Mouse (Mus musculus) midbrain, embryonic 12.5 days (tissue): Measurements from ENCODE around the gene Krt84. TPM values are rescaled to one million over a fixed set of nuclear protein-coding genes. Genes with fewer than 3 reads are reported as not detected.
"Not testable (repeated sequence)": the region's sequence is repeated elsewhere in the genome, so short reads cannot be mapped to it uniquely, and the experiment has no call there.

Source experiments
- ATAC-seq: fragments of 200-750 bp; cut with Nextera tagmentation; 2 replicates; pipeline ENCODE4 v1.8.0; 2017; ENCODE audit warnings: low read depth, moderate TSS enrichment, moderate library complexity; ENCODE audit not compliant: low FRiP score
- H3K27ac ChIP-seq: fragments of 300-500 bp; sonication (generic); replicated peaks from 2 replicates; pipeline ENCODE4 v1.5.1; 2016; ENCODE audit warnings: mild to moderate bottlenecking
- H3K27me3 ChIP-seq: fragments of 300-500 bp; sonication (generic); 2 replicates; pipeline ENCODE4 v1.6.1; 2016; ENCODE audit warnings: mild to moderate bottlenecking
- H3K36me3 ChIP-seq: fragments of 300-500 bp; sonication (generic); 2 replicates; pipeline ENCODE4 v1.6.1; 2016
- H3K4me1 ChIP-seq: fragments of 300-500 bp; sonication (generic); 2 replicates; pipeline ENCODE4 v1.6.1; 2016
- H3K4me2 ChIP-seq: fragments of 300-500 bp; sonication (generic); replicated peaks from 2 replicates; pipeline ENCODE4 v1.6.1; 2016; ENCODE audit warnings: mild to moderate bottlenecking, moderate library complexity
- H3K4me3 ChIP-seq: fragments of 300-500 bp; sonication (generic); 2 replicates; pipeline ENCODE4 v1.5.1; 2016; ENCODE audit warnings: mild to moderate bottlenecking
- H3K9ac ChIP-seq: fragments of 300-500 bp; sonication (generic); replicated peaks from 2 replicates; pipeline ENCODE4 v1.6.1; 2016; ENCODE audit warnings: mild to moderate bottlenecking, moderate library complexity
- H3K9me3 ChIP-seq: fragments of 300-500 bp; sonication (generic); 2 replicates; pipeline ENCODE4 v1.6.1; 2016; ENCODE audit warnings: mild to moderate bottlenecking
- WGBS: fragments of 180-500 bp; shearing (Covaris S2); methylation state at CpG from one replicate; pipeline ENCODE4 v1.1.7; 2016; 5-methylcytosine and 5-hydroxymethylcytosine counted together
- polyA plus RNA-seq: library from polyadenylated mRNA; unstranded; fragments of >200 nt; fragmentation: Nextera tagmentation; extraction: Ambion mirVana; gene quantifications from 2 replicates; pipeline ENCODE4 v1.2.1, GENCODE M21; 2016

Gene Krt84
- polyA plus RNA-seq, 1 experiment from 2014 or later, result not detected

- Histone ChIP-seq H3K27ac (no peak overlapping the region), H3K27me3 (0 out of 2 replicates have a peak, but pooled peaks cover 3% of the 10 kb centered on the region), H3K4me3 (no peak overlapping the region), H3K36me3 (no peaks in the 10 kb centered on the region), H3K9ac (no peak overlapping the region), H3K9me3 (no peaks in the 10 kb centered on the region), H3K4me2 (no peak overlapping the region), H3K4me1 (no peaks in the 10 kb centered on the region)
- no peak for ATAC-seq
- 64% methylated on average over 4 of the region's 4 CpGs for WGBS
Observed at GRCm38 (mm10) chr15:101538580-101538900, 5.9 kb upstream of the Krt84 start.

GRCm38 (mm10) chr15:101537864-101538579 is 5.4 kb upstream of the Krt84 start:
- Histone ChIP-seq H3K4me3 (no peak overlapping the region), H3K4me2 (no peak overlapping the region), H3K4me1 (no peaks in the 10 kb centered on the region), H3K9ac (no peak overlapping the region), H3K36me3 (no peaks in the 10 kb centered on the region), H3K27me3 (no peaks in the 10 kb centered on the region), H3K27ac (no peak overlapping the region), H3K9me3 (no peaks in the 10 kb centered on the region)
- no peak for ATAC-seq
- 40% methylated on average over 7 of the region's 7 CpGs for WGBS

DNA sequence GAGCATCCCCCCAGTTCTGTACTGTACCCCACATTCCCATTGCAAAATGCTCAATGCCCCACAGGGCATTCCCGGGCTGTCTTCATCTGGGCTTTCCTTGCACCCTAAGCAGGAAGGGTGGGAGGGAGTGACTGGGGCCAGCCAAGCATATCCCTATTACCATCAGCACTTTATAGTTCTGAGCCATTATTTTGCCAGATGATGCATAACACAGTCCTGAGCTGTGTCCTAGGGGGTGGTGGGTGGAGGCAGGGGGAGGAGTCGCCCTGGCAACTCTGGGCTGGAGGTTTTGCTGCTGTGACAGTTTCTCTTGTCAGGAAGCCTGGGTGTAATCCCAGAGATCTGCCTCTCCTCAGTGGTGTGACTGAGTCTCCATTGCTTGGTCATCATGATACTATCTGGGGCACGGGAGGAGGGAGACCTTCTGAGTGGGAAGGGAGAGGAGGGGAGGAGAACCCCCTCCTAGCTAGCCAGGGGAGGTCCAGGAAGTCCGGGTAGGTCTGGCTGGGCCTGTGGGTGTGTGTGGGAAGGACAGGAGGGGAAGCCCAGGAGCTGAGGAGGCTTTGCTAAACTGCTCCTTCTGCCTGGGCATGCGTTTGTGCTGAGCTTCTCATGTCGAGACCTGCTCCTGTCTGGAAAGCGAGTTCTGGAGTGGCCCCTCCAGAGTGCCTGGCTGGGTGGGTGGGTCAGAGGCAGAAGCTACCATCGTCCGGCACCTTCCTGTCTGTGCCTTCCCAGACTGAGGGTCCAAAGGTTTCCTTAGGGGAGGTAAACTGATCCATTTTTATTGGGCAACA is 3.6 kb upstream of the Krt84 start:
- ATAC-seq, result no peak
- Histone ChIP-seq H3K36me3 (no peaks in the 10 kb centered on the region), H3K9ac (no peak overlapping the region), H3K4me1 (no peaks in the 10 kb centered on the region), H3K4me2 (no peak overlapping the region), H3K27ac (no peak overlapping the region), H3K4me3 (no peak overlapping the region), H3K27me3 (no peaks in the 10 kb centered on the region), H3K9me3 (no peaks in the 10 kb centered on the region)
- 68% methylated on average over 9 of the region's 9 CpGs for WGBS

DNA sequence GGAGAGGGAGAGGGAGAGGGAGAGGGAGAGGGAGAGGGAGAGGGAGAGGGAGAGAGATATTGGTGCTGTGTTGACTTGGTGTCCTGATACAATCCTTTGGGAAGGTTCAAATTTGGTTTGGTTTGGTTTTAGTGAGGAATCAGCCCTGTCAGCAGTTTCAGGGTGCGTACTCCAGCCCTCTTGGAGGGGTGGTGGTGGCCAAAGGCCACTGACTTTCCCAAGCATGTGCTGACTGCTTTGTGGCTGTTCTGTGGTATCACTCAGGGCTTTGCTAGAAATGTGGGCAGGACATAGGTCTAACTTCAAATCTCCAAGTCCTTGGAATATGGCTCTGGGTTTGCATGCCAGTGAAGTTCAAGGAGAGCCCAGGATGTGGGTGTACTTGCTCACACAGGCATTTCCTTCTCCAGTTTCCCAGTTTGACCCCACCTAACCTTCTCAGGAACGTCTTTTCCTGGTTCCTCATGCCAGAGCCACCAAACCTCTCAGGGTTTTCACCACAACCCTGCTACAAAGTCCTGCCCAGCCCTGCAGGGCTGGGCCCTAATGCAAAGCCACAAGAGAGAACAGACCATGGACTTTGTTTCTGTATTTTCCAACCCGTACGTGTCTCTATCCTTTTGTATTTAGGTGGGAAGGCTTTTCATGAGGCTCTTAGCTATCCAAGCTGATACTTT is 9.9 kb downstream of the Krt84 start:
- Histone ChIP-seq H3K4me3 (no peak overlapping the region), H3K9ac (no peak overlapping the region), H3K4me1 (no peaks in the 10 kb centered on the region), H3K36me3 (no peaks in the 10 kb centered on the region), H3K9me3 (no peaks in the 10 kb centered on the region), H3K27ac (no peak overlapping the region), H3K27me3 (no peaks in the 10 kb centered on the region), H3K4me2 (no peak overlapping the region)
- no peak for ATAC-seq
- WGBS, result 85% methylated on average over 4 of the region's 4 CpGs

- Histone ChIP-seq H3K4me2 (no peak overlapping the region), H3K4me1 (no peaks in the 10 kb centered on the region), H3K36me3 (no peaks in the 10 kb centered on the region), H3K27me3 (no peaks in the 10 kb centered on the region), H3K9me3 (no peaks in the 10 kb centered on the region), H3K9ac (no peak overlapping the region), H3K27ac (no peak overlapping the region), H3K4me3 (no peak overlapping the region)
- WGBS, result 14% methylated on average over 2 of the region's 2 CpGs
- ATAC-seq, result no peak
Observed at GRCm38 (mm10) chr15:101519792-101520191, 12.8 kb downstream of the Krt84 start.

DNA sequence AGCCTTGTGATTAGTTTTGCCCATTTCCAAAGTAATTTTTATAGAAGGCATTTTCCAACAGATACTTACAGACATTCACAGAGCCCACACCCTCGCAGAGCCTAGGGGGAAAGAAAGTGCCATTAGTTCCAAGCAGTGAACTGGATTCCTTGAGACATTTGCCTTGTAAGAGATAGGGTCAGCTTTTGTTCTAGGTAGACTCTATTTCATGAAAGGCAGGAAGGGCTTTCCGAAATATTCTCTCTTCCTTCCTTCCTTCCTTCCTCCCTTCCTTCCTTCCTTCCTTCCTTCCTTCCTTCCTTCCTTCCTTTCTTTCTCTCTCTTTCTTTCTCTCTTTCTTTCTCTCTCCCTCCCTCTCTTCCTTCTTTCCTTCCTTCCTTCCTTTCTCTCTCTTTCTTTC is 15.5 kb downstream of the Krt84 start, which contains the start of gene Gm49425:
Gene Gm49425, minus strand, starts transcription at position 101 of the 400 bp plus-strand sequence.
- H3K4me3 ChIP-seq, H3K4me2 ChIP-seq, ATAC-seq, H3K9me3 ChIP-seq, H3K27me3 ChIP-seq, H3K36me3 ChIP-seq, H3K4me1 ChIP-seq, H3K9ac ChIP-seq, H3K27ac ChIP-seq: not testable (repeated sequence)
- 70% methylated on average over 2 of the region's 2 CpGs for WGBS

- WGBS, result 86% methylated on average over 9 of the region's 9 CpGs
- H3K4me3 ChIP-seq, result no peak overlapping the region
- H3K27ac ChIP-seq, result no peak overlapping the region
Observed at GRCm38 (mm10) chr15:101508247-101508646, 24.4 kb downstream of the Krt84 start.

DNA sequence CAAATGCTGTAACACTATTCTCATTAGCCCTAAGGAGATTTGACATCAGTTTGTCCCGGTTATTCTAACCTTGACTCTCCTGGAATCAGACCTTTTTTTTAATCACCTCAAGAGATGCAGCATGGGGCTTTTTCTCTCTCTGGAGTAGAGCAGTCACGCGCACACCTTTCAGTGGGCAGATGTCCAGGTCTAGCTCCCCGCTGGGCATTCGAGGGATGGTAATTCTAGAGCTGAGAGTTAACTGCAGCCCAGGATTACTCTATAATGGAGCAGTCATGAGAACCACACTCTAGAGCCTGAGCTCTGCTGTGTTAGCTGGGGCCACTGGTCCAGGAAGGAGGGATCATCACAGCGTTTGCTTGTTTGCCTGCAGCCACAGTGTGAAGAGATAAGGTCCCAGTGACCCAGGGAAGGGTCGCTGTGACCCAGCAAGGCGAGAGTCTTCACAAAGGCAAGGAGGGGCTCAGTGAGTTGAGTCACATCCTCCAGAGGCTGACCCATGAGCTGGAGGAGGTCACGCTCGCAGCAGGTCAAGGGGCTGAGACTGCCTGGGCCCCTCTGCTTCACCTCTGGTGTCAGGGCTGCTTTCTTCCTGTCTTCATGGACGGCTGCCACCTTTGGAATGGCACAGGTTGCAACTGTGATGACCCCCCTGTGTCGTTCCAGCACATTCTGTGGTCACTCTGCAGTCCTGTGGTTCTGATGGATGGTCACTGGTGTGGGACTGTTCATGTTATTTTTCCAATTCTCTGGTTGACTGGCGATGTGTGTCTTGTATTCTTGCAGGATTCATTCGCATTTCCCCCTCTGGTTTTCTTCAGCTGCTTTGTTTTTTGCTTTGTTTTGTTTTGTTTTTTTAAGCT is 25.5 kb downstream of the Krt84 start:
- Histone ChIP-seq H3K27me3 (no peaks in the 10 kb centered on the region), H3K4me2 (no peak overlapping the region), H3K27ac (no peak overlapping the region), H3K9me3 (no peaks in the 10 kb centered on the region), H3K9ac (no peak overlapping the region), H3K4me1 (no peaks in the 10 kb centered on the region), H3K4me3 (no peak overlapping the region), H3K36me3 (no peaks in the 10 kb centered on the region)
- ATAC-seq, result no peak
- WGBS, result 61% methylated on average over 14 of the region's 14 CpGs

More at GRCm38 (mm10) chr15:101508247-101508646, 24.4 kb downstream of the Krt84 start:
- H3K36me3 ChIP-seq, result no peaks in the 10 kb centered on the region
- H3K4me1 ChIP-seq, result no peaks in the 10 kb centered on the region
- H3K9me3 ChIP-seq, result no peaks in the 10 kb centered on the region
- H3K9ac ChIP-seq, result no peak overlapping the region
- no peak overlapping the region for H3K4me2 ChIP-seq
- H3K27me3 ChIP-seq, result no peaks in the 10 kb centered on the region
- ATAC-seq, result no peak

DNA sequence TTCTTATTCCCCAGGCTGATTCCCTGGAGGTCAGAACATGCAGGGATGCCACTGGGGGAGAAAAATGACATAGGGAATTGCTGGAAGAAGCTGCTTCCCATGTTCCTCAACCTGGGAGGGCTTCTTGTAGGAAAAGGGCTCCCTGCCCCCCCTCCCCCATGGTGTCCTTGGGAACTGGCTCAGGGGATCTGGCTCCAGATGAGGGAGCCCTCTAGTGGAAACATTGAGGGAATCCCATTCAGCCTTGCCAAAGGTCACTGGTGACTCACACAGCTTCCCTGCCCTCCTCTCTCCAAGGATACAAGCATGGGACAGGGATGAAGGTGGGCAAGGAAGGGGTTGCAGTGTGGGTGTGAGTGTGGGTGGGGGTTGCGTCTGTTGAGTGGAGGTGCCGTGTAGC is 35.4 kb downstream of the Krt84 start:
- no peak overlapping the region for H3K4me3 ChIP-seq
- no peak overlapping the region for H3K9ac ChIP-seq
- no peaks in the 10 kb centered on the region for H3K27me3 ChIP-seq
- H3K36me3 ChIP-seq, result no peaks in the 10 kb centered on the region
- ATAC-seq, result no peak
- 76% methylated on average over 2 of the region's 2 CpGs for WGBS
- H3K4me2 ChIP-seq, result no peak overlapping the region
- no peaks in the 10 kb centered on the region for H3K9me3 ChIP-seq
- H3K27ac ChIP-seq, result no peak overlapping the region
- no peaks in the 10 kb centered on the region for H3K4me1 ChIP-seq

DNA sequence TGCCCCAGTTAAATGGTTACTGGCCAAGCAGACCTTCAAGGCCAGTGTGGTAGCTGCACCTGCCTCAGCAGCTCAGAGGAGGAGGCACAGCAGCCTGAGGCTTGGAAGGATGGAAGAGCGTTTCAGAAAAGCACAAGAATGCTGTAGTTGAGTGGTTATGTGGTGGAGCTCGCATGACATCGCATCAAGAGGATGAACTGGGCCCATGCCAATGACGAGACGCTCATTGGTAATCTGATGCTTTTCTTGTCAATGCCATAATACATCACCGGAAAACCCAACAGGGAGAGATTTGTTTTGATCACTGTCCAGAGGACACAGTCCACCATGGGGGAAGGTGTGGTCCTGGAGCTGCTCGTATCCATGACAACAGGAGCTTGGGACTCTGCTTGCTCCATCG is 37.4 kb downstream of the Krt84 start:
- no peak for ATAC-seq
- WGBS, result 91% methylated on average over 8 of the region's 8 CpGs
- no peaks in the 10 kb centered on the region for H3K27me3 ChIP-seq

GRCm38 (mm10) chr15:101494203-101494602 is 38.4 kb downstream of the Krt84 start:
- no peaks in the 10 kb centered on the region for H3K36me3 ChIP-seq
- no peak for ATAC-seq
- no peaks in the 10 kb centered on the region for H3K9me3 ChIP-seq
- H3K9ac ChIP-seq, result no peak overlapping the region
- no peak overlapping the region for H3K4me3 ChIP-seq
- H3K4me1 ChIP-seq, result no peaks in the 10 kb centered on the region
- WGBS, result 56% methylated on average over 1 of the region's 1 CpGs
- no peak overlapping the region for H3K4me2 ChIP-seq
- no peaks in the 10 kb centered on the region for H3K27me3 ChIP-seq
- no peak overlapping the region for H3K27ac ChIP-seq

More for the DNA sequence above, 37.4 kb downstream of the Krt84 start:
- no peak overlapping the region for H3K9ac ChIP-seq
- no peaks in the 10 kb centered on the region for H3K9me3 ChIP-seq
- H3K4me2 ChIP-seq, result no peak overlapping the region
- H3K4me1 ChIP-seq, result no peaks in the 10 kb centered on the region
- no peak overlapping the region for H3K27ac ChIP-seq
- no peak overlapping the region for H3K4me3 ChIP-seq
- H3K36me3 ChIP-seq, result no peaks in the 10 kb centered on the region
